Mouse (Mus musculus): ENCODE measurements around the gene Syt9. TPM values are rescaled to one million over a fixed set of nuclear protein-coding genes. Genes with fewer than 3 reads are reported as not detected.

Syt9 gene
- polyA plus RNA-seq, 1 experiment from 2014 or later: 6.4 TPM

DNA sequence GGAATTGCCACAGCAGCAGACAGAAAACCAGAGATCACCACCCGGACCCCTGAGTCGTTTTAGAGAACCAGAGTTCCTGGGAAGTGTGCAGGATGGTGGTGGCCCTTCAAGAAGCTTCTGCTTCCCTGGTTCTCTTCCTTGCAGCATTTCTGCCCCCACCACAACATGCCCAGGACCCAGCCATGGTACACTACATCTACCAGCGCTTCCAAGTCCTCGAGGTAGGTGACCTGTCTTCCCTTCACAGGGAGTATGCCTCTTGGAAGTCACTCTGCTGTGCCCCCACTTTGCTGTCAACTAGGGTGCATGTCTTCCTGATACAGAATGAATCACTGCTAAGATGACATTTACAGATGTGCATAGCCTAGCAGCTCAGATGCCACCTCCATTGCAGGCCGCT, 197.1 kb downstream of the Syt9 start:
- Histone ChIP-seq H3K36me3 (ENCODE audit: control insufficient read depth, insufficient read depth, low read length) (peaks cover 18% of the 10 kb centered on the region), H3K9ac (ENCODE audit: low read depth, low read length) (peak overlapping the region; percentile 62), H3K9me3 (ENCODE audit: control insufficient read depth, low read length) (0 out of 2 replicates have a peak, but pooled peaks cover 6% of the 10 kb centered on the region), H3K27ac (replicated peaks; ENCODE audit: low read depth, low read length) (peak overlapping the region; percentile 92), H3K4me1 (ENCODE audit: control insufficient read depth, insufficient read depth, low read length) (peaks cover 15% of the 10 kb centered on the region), H3K4me2 (ENCODE audit: low read depth, low read length) (peak overlapping the region; percentile 56), H3K27me3 (replicated peaks; ENCODE audit: control insufficient read depth, insufficient read depth, low read length) (no peaks in the 10 kb centered on the region), H3K4me3 (ENCODE audit: low read depth, low read length) (peak overlapping the region; percentile 46)
- ATAC-seq (ENCODE audit: low read depth): no peak
- DNase-seq (ENCODE audit: low spot score): no peak
- WGBS: 25% methylated on average over 5 of the region's 5 CpGs

DNA sequence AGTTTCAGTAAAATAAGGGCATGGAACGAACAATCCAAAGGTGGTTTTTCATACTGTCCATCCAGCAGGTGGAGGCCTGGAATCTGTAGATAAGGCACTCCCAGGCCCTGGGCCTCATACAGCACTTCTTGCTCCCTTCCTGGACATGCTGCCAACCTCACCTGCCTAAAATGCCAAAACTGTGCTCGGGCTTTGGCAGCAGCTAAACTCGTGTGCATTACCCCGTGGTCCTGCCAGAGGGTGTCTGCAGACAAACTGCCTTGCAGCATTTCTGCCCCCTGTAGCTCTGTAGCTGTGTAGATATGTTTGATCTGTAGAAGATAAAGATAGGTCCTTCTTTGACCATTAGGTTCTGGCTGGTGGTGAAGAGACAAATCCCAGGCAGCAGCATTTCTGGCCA, 198.4 kb downstream of the Syt9 start:
- peaks cover 15% of the 10 kb centered on the region for H3K4me1 ChIP-seq (ENCODE audit: control insufficient read depth, insufficient read depth, low read length)
- WGBS: 59% methylated on average over 4 of the region's 4 CpGs
- no peak for ATAC-seq (ENCODE audit: low read depth)
- no peaks in the 10 kb centered on the region for H3K27me3 ChIP-seq (replicated peaks; ENCODE audit: control insufficient read depth, insufficient read depth, low read length)
- 0 out of 2 replicates have a peak, but pooled peaks cover 6% of the 10 kb centered on the region for H3K9me3 ChIP-seq (ENCODE audit: control insufficient read depth, low read length)
- peaks cover 28% of the 10 kb centered on the region for H3K36me3 ChIP-seq (ENCODE audit: control insufficient read depth, insufficient read depth, low read length)
- no peak for DNase-seq (ENCODE audit: low spot score)
- no peak overlapping the region for H3K27ac ChIP-seq (replicated peaks; ENCODE audit: low read depth, low read length)
- peak overlapping the region; percentile 46 for H3K4me3 ChIP-seq (ENCODE audit: low read depth, low read length)
- H3K4me2 ChIP-seq (ENCODE audit: low read depth, low read length): peak overlapping the region; percentile 56
- H3K9ac ChIP-seq (ENCODE audit: low read depth, low read length): peak overlapping the region; percentile 11; the same call in 1 of the 2 replicates

DNA sequence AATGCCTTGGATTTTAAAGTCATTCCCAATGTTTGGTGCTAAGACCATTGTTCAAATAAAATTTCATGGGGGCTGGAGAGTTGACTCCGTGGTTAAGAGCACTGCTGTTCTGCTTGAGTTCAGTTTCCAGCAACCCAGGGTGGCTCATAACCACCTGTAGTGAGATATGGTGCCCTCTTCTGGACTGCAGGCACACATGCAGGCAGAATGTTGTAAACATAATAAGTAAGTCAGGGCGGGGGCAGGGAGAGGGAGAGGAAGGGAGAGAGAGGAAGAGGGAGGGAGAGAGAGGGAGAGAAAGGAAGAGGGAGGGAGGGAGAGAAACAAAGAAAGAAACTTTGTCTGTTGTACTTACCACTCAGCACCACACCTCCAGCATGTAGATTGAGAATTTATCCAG, 203.3 kb downstream of the Syt9 start:
- Histone ChIP-seq H3K36me3 (ENCODE audit: control insufficient read depth, insufficient read depth, low read length) (peaks cover 61% of the 10 kb centered on the region), H3K9me3 (ENCODE audit: control insufficient read depth, low read length) (0 out of 2 replicates have a peak, but pooled peaks cover 6% of the 10 kb centered on the region), H3K9ac (ENCODE audit: low read depth, low read length) (no peak overlapping the region), H3K4me1 (ENCODE audit: control insufficient read depth, insufficient read depth, low read length) (peaks cover 8% of the 10 kb centered on the region), H3K27me3 (replicated peaks; ENCODE audit: control insufficient read depth, insufficient read depth, low read length) (no peaks in the 10 kb centered on the region), H3K4me2 (ENCODE audit: low read depth, low read length) (no peak overlapping the region), H3K27ac (replicated peaks; ENCODE audit: low read depth, low read length) (no peak overlapping the region), H3K4me3 (ENCODE audit: low read depth, low read length) (no peak overlapping the region)
- no peak for ATAC-seq (ENCODE audit: low read depth)
- WGBS: 69% methylated on average over 2 of the region's 2 CpGs
- no peak for DNase-seq (ENCODE audit: low spot score)

DNA sequence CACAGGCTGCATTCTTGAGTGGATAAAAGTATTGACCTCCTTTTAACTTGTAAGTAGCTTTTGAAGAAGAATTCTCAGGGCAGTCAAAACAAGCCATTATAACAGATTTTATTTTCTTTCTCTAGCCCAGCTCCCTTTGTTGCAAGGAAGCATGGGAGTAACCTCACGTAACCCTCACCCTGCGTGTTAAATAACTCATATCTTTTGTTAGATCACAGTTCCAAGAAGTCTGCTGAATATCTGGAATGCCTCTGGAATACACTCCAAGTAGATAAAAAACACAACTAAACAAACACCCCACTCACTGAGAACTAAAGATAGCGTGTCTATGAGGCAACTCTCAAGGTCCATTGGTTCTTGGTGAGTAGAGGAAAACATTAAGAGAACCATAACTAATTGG, 203.7 kb downstream of the Syt9 start:
- Histone ChIP-seq H3K4me1 (ENCODE audit: control insufficient read depth, insufficient read depth, low read length) (peaks cover 4% of the 10 kb centered on the region), H3K9ac (ENCODE audit: low read depth, low read length) (no peak overlapping the region), H3K27me3 (replicated peaks; ENCODE audit: control insufficient read depth, insufficient read depth, low read length) (no peaks in the 10 kb centered on the region), H3K9me3 (ENCODE audit: control insufficient read depth, low read length) (0 out of 2 replicates have a peak, but pooled peaks cover 6% of the 10 kb centered on the region), H3K4me3 (ENCODE audit: low read depth, low read length) (no peak overlapping the region), H3K4me2 (ENCODE audit: low read depth, low read length) (no peak overlapping the region), H3K36me3 (ENCODE audit: control insufficient read depth, insufficient read depth, low read length) (peaks cover 61% of the 10 kb centered on the region), H3K27ac (replicated peaks; ENCODE audit: low read depth, low read length) (no peak overlapping the region)
- ATAC-seq (ENCODE audit: low read depth) (no peak), DNase-seq (ENCODE audit: low spot score) (no peak)
- 60% methylated on average over 3 of the region's 3 CpGs for WGBS

DNA sequence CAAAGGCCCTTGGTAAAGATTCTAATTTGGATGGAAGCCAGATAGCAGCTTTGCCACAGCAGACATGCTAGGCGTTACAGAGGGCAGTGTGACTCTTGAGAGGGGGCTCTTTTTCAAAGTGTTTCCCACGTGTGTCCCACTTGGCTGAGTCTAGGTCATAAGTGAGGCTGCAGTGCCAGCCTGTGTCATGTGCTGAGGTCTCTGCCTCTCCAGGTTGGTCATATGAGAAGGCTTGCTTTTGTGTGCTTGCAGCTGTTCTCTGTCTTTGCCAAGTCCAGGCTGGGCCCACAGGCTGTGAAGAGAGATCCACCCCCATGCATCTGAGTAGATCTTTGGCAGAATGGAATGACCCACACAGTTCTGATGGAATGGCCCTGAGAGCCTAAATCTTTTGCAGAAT, 222.1 kb downstream of the Syt9 start:
- Histone ChIP-seq H3K9me3 (ENCODE audit: control insufficient read depth, low read length) (no peaks in the 10 kb centered on the region), H3K9ac (ENCODE audit: low read depth, low read length) (no peak overlapping the region), H3K4me3 (ENCODE audit: low read depth, low read length) (no peak overlapping the region), H3K36me3 (ENCODE audit: control insufficient read depth, insufficient read depth, low read length) (peaks cover 5% of the 10 kb centered on the region), H3K4me2 (ENCODE audit: low read depth, low read length) (no peak overlapping the region), H3K27me3 (replicated peaks; ENCODE audit: control insufficient read depth, insufficient read depth, low read length) (no peaks in the 10 kb centered on the region), H3K27ac (replicated peaks; ENCODE audit: low read depth, low read length) (no peak overlapping the region), H3K4me1 (ENCODE audit: control insufficient read depth, insufficient read depth, low read length) (no peaks in the 10 kb centered on the region; the same call in 1 of the 2 replicates)
- 53% methylated on average over 2 of the region's 2 CpGs for WGBS
- ATAC-seq (ENCODE audit: low read depth) (peak; percentile 54), DNase-seq (ENCODE audit: low spot score) (peak; percentile 74)

DNA sequence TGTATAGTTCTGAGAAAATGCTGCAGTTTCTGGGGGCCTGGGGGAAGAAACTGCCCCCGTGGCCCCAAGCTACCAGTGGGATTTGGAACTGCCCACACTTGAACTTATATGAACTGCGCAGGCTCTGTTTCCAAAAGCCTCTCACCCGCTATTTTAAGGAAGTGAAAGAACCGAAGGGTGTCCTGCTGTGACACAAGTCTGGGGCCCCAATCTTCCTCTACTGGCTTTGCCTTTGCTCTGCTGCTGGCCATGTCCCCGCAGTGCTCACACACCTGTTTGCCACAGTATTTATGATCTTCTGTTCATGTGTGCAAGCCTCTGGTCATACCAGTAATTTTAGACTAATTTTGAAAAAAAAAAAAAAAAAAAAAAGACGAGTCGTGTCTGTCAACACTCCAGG, 223.4 kb downstream of the Syt9 start:
- Histone ChIP-seq H3K36me3 (ENCODE audit: control insufficient read depth, insufficient read depth, low read length) (peaks cover 5% of the 10 kb centered on the region), H3K27me3 (replicated peaks; ENCODE audit: control insufficient read depth, insufficient read depth, low read length) (no peaks in the 10 kb centered on the region), H3K9ac (ENCODE audit: low read depth, low read length) (no peak overlapping the region), H3K4me3 (ENCODE audit: low read depth, low read length) (0 out of 2 replicates have a peak overlapping the region, but pooled peaks have one; percentile 54), H3K4me1 (ENCODE audit: control insufficient read depth, insufficient read depth, low read length) (no peaks in the 10 kb centered on the region; the same call in 1 of the 2 replicates), H3K4me2 (ENCODE audit: low read depth, low read length) (peak overlapping the region; percentile 91), H3K9me3 (ENCODE audit: control insufficient read depth, low read length) (no peaks in the 10 kb centered on the region), H3K27ac (replicated peaks; ENCODE audit: low read depth, low read length) (no peak overlapping the region)
- 30% methylated on average over 7 of the region's 7 CpGs for WGBS
- no peak for DNase-seq (ENCODE audit: low spot score)
- ATAC-seq (ENCODE audit: low read depth): no peak

DNA sequence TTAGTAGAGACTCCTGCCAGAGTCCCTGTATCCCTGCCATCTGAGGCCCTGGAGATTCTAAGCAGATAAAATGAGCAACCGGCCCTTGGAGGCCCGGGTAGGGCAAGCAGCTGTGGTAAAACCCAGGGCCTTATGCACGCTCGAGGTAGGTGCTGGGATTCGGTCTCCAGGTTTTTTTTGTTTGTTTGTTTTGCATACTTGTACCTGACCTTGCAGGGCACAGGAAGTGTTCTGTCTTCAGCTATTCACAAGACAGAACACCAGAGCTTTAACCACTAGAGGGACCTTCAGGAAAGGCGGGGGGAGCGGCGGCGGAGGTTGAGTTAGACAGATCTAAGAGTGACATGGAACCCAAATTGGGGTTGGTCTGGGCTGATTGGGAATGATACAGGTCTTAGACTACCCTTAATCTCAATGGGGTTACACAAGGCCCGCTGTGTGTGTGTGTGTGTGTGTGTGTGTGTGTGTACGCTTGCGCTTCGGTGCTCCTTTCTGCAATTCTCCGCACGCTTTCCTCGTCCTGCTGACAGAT, 223.9 kb downstream of the Syt9 start:
- peak; percentile 71 for DNase-seq (ENCODE audit: low spot score)
- H3K27me3 ChIP-seq (replicated peaks; ENCODE audit: control insufficient read depth, insufficient read depth, low read length): no peaks in the 10 kb centered on the region
- H3K9ac ChIP-seq (ENCODE audit: low read depth, low read length): peak overlapping the region; percentile 61
- WGBS: under 1% methylated on average over 16 of the region's 16 CpGs
- H3K4me2 ChIP-seq (ENCODE audit: low read depth, low read length): peak overlapping the region; percentile 91
- no peak overlapping the region; the same call in 1 of the 2 replicates for H3K27ac ChIP-seq (replicated peaks; ENCODE audit: low read depth, low read length)
- no peaks in the 10 kb centered on the region; the same call in 1 of the 2 replicates for H3K4me1 ChIP-seq (ENCODE audit: control insufficient read depth, insufficient read depth, low read length)
- ATAC-seq (ENCODE audit: low read depth): peak; percentile 64
- peak overlapping the region; percentile 54 for H3K4me3 ChIP-seq (ENCODE audit: low read depth, low read length)
- H3K36me3 ChIP-seq (ENCODE audit: control insufficient read depth, insufficient read depth, low read length): peaks cover 5% of the 10 kb centered on the region
- H3K9me3 ChIP-seq (ENCODE audit: control insufficient read depth, low read length): no peaks in the 10 kb centered on the region

DNA sequence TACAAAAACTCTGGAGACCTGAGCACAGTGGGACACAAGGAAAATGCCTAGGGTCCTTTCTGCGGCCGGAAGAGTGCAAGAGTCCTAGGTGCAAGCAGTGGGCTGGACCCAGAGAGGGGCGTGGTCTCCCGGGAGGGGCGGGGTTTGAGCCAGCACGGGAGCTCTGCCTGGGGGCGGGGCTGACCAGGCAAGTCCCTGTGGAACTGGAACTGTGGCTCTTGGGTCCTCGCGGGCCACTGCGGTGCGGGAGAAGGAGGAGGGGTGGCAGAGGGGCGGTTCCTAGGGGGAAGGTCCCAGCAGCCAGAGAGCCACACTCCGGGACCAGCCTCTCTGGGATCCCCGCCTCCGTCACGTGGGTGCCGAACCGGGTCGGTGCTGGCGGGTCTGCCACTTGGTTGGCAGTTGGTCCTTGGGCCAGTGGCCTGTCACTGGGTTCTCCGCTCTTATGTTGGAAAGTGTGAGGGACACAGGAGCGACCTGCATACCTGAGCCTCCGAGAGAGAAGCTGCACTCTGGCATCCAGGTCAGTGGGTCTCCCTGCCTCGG, 224.4 kb downstream of the Syt9 start, which contains the start of gene Ppfibp2:
TSS of gene Ppfibp2 (plus strand) at position 351 of the 546 bp plus-strand sequence.
- WGBS: 3% methylated on average over 6 of the region's 24 CpGs
- Histone ChIP-seq H3K4me3 (ENCODE audit: low read depth, low read length) (peak within 1 kb of the TSS; percentile 54), H3K9me3 (ENCODE audit: control insufficient read depth, low read length) (no peaks in the 10 kb centered on the region), H3K27me3 (replicated peaks; ENCODE audit: control insufficient read depth, insufficient read depth, low read length) (no peaks in the 10 kb centered on the region), H3K36me3 (ENCODE audit: control insufficient read depth, insufficient read depth, low read length) (peaks cover 5% of the 10 kb centered on the region), H3K4me1 (ENCODE audit: control insufficient read depth, insufficient read depth, low read length) (no peaks in the 10 kb centered on the region; the same call in 1 of the 2 replicates), H3K9ac (ENCODE audit: low read depth, low read length) (peak within 1 kb of the TSS; percentile 61), H3K27ac (replicated peaks; ENCODE audit: low read depth, low read length) (no peak within 1 kb of the TSS; the same call in 1 of the 2 replicates), H3K4me2 (ENCODE audit: low read depth, low read length) (peak within 1 kb of the TSS; percentile 91)
- peak; percentile 90 for DNase-seq (ENCODE audit: low spot score)
- ATAC-seq (ENCODE audit: low read depth): peak; percentile 92

Data from embryonic facial prominence, embryonic 14.5 days (tissue).